Mouse (Mus musculus) T-helper 1 cell (primary cell): ENCODE measurements at regions not wholly inside any gene's neighbourhood (a gene's known extent, or its start where the extent isn't known, plus 50 kb on each side); places are given as distances from the start of the nearest gene placed in this dataset.

Source experiments
- in situ Hi-C: fragments of 300-600 bp; cut with MboI, MseI; formaldehyde crosslinking; loops from one replicate; pipeline ENCODE4 v1.15.1; 2025; ENCODE audit warnings: high pct_unique_total_duplicates

DNA sequence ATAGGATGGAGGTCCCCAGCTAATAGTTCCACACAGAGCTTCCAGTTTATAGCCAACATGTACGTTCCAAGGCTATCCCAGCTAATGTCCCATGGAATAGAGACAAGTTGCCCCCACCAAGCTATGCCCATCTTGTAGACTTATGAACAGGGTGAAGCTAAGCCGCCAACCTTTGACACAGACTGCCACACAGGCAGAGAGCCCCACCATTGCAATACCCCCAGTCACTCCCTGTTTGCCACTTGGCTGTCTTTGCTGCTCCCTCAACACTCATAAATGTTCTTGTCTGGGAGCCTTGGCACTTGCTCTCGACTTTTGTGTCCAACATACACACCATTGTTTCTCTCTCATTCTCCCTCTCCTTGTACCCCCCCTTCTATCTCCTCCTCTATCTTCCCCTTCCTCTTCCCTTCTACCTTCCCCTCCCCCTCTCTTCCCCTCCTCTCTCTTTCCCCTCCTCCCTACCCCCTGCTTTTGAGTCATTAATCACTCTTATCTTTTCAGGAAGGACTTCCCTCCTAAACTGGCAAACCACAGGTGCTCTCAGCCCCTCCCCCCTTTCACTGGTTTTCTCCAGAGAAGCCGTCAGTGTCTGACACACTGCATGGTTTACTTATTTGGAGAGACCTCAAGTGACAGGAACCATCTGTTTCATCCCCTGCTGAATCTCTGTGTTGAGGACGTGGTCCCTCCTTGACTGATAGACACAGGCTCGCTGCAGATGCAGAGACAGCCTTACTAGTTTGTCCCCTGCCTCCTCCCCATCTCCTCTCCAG lies 148.2 kb downstream of the Kdr start:
- in situ Hi-C loops: no loop called here

- in situ Hi-C loops: no loop called here
These were observed 149.9 kb downstream of the Kdr start for GRCm38 (mm10) chr5:75828332-75828731.

DNA sequence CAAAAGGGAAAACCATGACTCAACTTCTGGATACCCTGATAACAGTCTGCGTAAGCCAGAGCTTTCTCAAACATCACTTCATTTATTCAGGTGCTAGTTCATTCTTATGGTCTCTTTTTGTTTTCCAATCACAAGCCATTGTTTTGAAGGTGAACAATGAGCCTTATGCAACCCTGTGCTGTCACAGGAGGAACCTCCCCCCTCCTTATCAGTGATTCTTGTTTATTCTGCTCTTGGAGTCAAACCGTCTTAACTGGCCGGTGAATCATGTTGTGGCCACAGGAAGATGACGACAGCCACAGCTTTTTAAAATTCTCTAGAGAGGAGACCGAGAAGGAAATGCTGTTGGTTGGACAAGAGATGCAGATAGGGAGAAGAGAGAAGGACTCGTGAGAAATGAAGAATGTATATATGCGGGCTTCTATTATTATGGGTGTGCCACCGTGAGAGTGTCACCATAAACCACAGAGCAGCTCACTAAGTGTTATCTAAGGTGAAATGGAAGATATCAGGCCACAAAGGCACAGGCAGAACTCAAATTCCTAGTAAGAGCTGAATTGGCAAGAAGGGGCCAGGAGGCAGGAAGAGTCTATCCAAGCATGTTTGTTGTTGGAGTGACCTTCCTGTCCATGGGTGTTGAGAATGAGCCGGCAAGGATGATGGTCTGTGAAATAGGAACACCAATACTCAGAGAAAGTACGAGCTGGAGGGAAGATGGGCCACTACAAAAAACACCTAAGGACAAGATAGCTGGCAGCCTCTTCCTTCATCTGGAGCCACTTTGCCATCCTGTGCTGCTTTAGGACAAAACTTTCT lies 151.8 kb downstream of the Kdr start:
- in situ Hi-C loops: no loop called here

DNA sequence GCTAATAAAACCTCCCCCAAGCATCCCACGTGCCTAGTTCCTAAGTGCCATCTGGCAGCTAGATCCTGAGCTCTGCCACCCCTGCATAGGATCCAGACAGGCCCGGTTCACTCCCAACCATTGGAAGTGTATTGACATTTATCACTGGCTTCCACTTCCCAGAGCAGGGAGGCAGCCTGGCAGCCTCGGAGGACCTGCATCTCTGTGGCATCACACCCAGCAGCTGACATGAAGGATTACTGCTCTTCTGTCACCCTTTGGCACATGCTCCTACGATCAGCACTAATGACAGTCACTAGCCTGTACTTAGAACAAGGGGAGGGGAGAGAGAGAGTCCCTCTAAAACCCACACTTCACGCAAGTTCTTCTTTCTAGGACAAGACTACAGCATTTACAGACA lies 152.7 kb downstream of the Kdr start:
- in situ Hi-C loops: no loop called here

DNA sequence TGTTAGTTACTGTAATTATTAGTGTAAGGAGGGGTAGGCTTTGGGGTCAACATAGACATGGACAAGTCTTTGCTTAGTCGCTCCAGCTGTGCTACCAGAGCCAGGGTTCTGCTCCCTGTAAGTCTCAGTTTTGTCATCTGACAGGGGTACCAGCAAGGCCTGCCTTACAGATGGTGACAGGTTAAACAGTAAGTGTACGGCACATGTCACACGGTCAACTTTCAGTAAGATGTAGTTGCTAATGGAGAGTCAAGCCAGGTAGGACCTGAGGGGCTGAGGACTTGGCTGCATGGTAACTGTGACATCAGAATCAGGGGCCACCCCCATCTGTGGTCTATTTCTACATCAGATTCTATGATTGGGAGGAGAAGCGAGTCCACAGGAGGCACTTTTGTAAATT lies 153.6 kb downstream of the Kdr start:
- in situ Hi-C loops: no loop called here

- in situ Hi-C loops: no loop called here
These were observed 154.6 kb downstream of the Kdr start for GRCm38 (mm10) chr5:75823646-75824045.

GRCm38 (mm10) chr5:75817396-75817795 lies 160.9 kb downstream of the Kdr start:
- in situ Hi-C loops: no loop called here

DNA sequence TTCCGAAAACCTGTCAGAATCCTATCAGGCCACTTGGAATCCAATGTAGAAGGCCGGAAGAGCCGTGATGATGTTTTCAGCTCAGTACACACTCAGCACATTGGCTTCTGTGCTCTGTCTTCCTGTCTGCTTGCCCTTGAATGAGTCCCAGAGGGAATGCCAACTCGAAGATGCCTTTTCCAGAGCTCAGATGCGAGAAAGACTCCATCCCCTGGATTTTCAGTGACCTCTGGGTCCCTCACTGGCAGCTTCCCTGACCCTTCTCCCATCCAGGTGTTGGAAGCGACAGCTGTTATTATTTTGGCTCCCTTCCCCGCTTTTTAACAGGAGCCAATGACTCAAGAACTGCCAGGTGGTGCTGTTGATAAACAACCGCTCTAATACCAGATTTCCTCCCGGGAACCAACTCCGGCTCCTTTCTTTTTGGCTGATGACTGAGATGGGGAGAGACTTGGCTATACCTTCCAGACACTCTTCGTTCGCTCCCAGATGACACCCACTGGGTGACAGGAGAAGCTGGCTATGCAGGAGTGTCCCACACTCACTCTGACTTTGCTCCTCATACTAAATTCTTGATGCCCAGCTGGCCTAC lies 163.8 kb downstream of the Kdr start:
- in situ Hi-C loops: no loop called here

- in situ Hi-C loops: no loop called here
These were observed 165.6 kb downstream of the Kdr start for GRCm38 (mm10) chr5:75812686-75813085.

DNA sequence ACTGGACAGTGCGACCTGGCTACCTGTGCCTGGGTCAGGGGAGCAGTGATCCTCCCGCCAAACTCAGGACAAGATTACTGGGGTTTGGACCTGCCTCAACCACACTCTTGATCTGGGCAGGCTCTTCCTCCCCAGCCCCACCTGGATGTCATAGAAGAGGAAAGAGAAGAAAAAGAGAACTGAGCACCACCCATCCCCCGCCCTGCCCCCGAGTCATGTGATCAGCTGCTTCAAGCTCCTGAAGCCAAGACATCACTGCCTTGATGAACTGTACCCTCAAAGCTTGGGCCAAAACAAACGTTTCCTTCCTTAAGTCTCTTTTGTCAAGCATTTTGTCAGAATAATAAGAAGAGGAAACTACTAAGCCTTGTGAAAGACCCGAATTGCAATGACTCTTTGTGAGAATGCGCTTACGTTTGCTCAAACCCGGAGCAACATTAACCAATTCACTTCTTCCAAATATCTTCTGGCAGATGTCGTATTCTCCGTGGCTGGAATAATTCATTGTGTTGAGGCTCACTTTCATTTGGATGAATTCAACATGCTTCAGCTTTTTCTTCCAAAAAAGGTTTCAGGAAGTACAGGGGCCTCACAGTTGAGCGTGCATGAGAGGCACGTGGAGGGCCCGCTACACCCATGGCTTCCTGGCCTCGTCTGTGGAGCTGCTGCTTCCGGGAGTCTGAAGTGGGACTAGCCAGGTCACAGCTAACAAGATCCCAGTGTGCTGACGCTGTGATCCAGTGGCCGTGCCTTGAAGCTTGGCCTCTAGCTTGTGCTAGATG lies 169.5 kb downstream of the Kdr start:
- in situ Hi-C loops: loop anchor here (10.0 kb wide), 1 partner anchor 1744 kb away; the partner anchor contains the start of gene Usp46

- in situ Hi-C loops: loop anchor here (10.0 kb wide), 1 partner anchor 1740 kb away; the partner anchor contains the start of gene Usp46
These were observed 173.2 kb downstream of the Kdr start for GRCm38 (mm10) chr5:75805011-75805410.

- in situ Hi-C loops: loop anchor here (10.0 kb wide), 1 partner anchor 1740 kb away; the partner anchor contains the start of gene Usp46
These were observed 173.9 kb downstream of the Kdr start for GRCm38 (mm10) chr5:75804340-75804739.

DNA sequence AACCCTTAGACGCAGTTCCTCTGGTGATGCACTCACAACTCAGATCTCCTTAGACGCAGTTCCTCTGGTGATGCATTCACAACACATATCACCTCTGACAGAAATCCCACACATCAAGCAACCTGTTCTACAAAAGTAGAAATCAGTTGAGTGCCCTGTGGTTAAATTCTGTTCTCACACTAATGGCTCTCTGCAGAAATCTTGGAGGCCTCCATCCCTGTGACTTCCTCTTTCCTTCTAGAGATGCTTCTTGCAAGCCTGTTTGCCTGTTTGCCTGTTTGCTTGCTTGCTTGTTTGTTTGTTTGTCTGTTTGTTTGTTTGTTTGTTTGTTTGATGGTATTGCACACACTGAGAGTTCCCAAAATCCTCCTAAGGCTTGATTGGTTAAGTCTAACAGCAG lies 175.2 kb downstream of the Kdr start:
- in situ Hi-C loops: loop anchor here (10.0 kb wide), 1 partner anchor 1738 kb away; the partner anchor contains the start of gene Usp46

DNA sequence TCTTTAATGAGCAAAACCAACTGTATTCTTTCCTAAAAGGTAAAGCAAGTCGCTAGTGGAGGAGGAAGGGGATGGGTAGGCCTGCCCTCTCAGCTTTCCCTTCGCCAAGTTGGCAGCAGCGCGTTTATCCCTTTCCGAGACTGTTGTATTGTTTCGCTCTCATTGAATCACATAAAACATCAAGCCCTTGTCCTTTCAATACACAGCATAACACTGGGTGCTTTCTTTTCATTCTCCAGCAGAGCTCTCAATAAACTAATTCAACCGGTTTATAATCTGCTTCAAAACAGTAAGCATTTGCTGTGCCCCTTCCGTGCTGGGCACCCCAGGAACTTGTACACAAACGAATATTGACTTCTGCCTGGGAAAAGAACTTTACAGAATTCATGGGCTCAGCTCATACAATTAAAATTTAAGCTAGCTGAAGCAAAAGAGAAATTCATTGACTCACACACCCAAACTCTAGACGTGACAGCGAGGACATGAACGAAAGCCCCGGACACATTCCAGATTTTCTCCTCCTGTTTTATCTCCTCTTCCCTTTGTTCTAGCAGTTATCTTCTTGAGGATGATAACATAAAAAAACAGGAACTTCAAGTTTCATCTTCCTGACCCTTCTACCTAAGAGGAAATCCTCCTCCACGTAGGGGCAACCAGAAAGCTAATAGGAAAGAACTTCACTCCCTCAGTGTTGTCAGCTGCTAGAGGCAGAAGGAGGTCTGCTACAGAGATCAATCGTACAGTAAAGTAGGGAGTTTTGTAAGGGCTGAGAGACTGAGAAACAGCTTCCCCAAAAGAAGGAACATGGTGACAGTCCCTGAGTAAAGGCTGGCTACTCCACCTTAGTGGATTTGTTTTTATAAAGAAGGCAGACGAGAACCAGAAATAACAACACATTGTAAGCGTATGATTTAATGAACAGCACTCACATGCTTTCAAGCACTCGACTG lies 177.9 kb downstream of the Kdr start:
- in situ Hi-C loops: loop anchor here (10.0 kb wide), 1 partner anchor 1736 kb away; the partner anchor contains the start of gene Usp46

DNA sequence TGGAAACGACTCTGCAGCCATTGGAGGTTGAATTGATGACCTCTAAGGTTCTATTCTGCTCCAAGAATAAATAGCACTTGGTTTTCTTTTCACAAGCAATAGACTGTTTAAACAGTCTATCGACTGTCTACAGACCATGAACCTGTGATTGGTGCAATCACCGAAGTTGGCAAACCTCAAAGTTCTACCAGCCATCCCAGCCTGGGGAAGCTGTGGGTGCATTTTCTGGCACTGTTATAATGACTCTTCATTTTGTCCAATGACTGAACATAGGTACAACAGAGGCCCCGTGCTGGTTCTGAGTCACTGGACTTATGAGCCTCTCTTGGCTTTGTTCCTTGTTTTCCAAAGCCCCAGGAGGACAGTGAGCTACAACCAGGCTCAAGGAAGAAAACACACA lies 178.6 kb downstream of the Kdr start:
- in situ Hi-C loops: loop anchor here (10.0 kb wide), 1 partner anchor 1735 kb away; the partner anchor contains the start of gene Usp46

GRCm38 (mm10) chr5:75793184-75793583 lies 185.1 kb downstream of the Kdr start:
- in situ Hi-C loops: no loop called here

GRCm38 (mm10) chr5:75791738-75792137 lies 186.5 kb downstream of the Kdr start:
- in situ Hi-C loops: no loop called here

GRCm38 (mm10) chr5:75788087-75788486 lies 190.2 kb downstream of the Kdr start:
- in situ Hi-C loops: no loop called here

DNA sequence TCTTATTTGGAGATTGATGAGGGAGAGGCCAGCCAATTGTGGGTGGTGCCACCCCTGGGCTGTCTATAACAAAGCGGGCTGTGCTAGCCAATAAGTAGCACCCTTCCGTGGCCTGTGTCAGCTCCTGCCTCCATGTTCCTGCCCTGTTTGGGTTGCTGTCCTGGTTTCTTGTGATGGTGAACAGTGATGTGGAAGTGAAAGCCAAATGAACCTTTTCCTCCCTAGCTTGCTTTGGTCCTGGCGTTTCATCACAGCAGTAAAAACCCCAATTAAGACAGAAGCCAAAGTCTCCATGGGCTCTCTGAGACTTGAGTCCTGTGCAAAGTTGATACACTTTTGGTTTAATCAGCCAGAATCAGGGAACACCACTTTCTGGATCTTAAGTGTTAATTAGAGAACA lies 192.1 kb downstream of the Kdr start:
- in situ Hi-C loops: no loop called here

DNA sequence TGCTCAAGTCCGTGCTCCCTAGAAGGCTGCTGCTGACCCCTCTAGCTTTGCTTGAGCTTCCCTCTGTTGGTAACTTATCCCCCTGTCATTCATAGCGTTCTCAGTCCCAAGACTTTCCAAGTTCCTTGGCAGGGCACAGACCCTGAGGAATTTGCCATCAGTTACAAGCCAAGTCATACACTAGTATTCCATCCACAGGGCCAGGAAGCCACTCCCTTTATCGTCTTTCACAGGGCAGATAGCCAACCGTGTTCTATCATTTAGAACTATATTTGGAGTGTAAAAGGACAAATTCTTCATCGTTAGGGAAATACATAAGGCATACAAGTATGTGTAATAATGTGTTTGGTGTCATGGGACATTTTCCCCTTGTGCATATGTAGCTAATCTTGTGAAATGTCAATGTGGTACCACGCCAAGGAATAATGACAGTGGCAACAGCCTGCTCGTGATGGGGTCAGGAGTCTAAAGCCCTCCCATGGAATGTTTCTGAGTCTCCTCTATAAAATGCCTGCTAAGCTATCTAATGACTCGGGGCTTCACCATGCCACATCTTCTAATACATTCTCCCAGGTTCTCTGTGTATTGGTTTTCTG lies 193.2 kb downstream of the Kdr start:
- in situ Hi-C loops: no loop called here
